Mouse (Mus musculus): ENCODE data around the gene Sh3rf1.

GRCm38 (mm10) chr8:61298828-61299227 is 75.2 kb downstream of the Sh3rf1 start:
- TF ChIP-seq CTCF (IDR thresholded peaks at IDR 0.05; ENCODE audit: borderline replicate concordance, insufficient read depth, low read depth, low read length), result no peak
- no peak for TF ChIP-seq POLR2A (IDR thresholded peaks at IDR 0.05; ENCODE audit: borderline replicate concordance, insufficient read depth, low read length)
